Mouse (Mus musculus) neural tube, embryonic 11.5 days (tissue): ENCODE measurements around the gene Eif2b4. TPM values are rescaled to one million over a fixed set of nuclear protein-coding genes. Genes with fewer than 3 reads are reported as not detected.
A peak's percentile ranks its signal among the peaks of the same experiment; 100 is the strongest.

ENCODE experiments used
- ATAC-seq: fragments of 200-750 bp; cut with Nextera tagmentation; 2 replicates; pipeline ENCODE4 v1.8.0; 2017; ENCODE audit warnings: moderate number of reproducible peaks, mild to moderate bottlenecking, moderate TSS enrichment, moderate library complexity; ENCODE audit not compliant: insufficient read depth, low FRiP score, low TSS enrichment
- DNase-seq: peaks from one replicate; pipeline ENCODE4 v3.0.0-alpha.2; 2015; ENCODE audit warnings: low spot score
- H3K27ac ChIP-seq: fragments of 300-500 bp; sonication (generic); 2 replicates; pipeline ENCODE4 v1.5.1; 2014; ENCODE audit warnings: low read depth, mild to moderate bottlenecking, low read length
- H3K27me3 ChIP-seq: fragments of 300-500 bp; sonication (generic); 2 replicates; pipeline ENCODE4 v1.6.1; 2014; ENCODE audit warnings: mild to moderate bottlenecking, low read length, mixed read lengths; ENCODE audit not compliant: control insufficient read depth, insufficient read depth
- H3K36me3 ChIP-seq: fragments of 300-500 bp; sonication (generic); 2 replicates; pipeline ENCODE4 v1.6.1; 2014; ENCODE audit warnings: mild to moderate bottlenecking, low read length, moderate library complexity, mixed read lengths; ENCODE audit not compliant: control insufficient read depth, insufficient read depth
- H3K4me1 ChIP-seq: fragments of 300-500 bp; sonication (generic); 2 replicates; pipeline ENCODE4 v1.6.1; 2014; ENCODE audit warnings: low read length, mixed read lengths; ENCODE audit not compliant: control insufficient read depth, insufficient read depth
- H3K4me2 ChIP-seq: fragments of 300-500 bp; sonication (generic); 2 replicates; pipeline ENCODE4 v1.6.1; 2014; ENCODE audit warnings: low read depth, mild to moderate bottlenecking, moderate library complexity
- H3K4me3 ChIP-seq: fragments of 300-500 bp; sonication (generic); 2 replicates; pipeline ENCODE4 v1.5.1; 2014; ENCODE audit warnings: low read depth, low read length
- H3K9ac ChIP-seq: fragments of 300-500 bp; sonication (generic); 2 replicates; pipeline ENCODE4 v1.6.1; 2014; ENCODE audit warnings: mild to moderate bottlenecking, low read length
- H3K9me3 ChIP-seq: fragments of 300-500 bp; sonication (generic); 2 replicates; pipeline ENCODE4 v1.6.1; 2016; ENCODE audit warnings: low read length; ENCODE audit not compliant: control insufficient read depth
- WGBS: fragments of 180-500 bp; shearing (Covaris S2); extraction: QIAGEN DNeasy Blood & Tissue Kit; methylation state at CpG from one replicate; pipeline ENCODE4 v1.1.7; 2014; 5-methylcytosine and 5-hydroxymethylcytosine counted together
- polyA plus RNA-seq: library from polyadenylated mRNA; unstranded; fragments of >200 nt; fragmentation: Nextera tagmentation; extraction: Ambion mirVana; gene quantifications from 2 replicates; pipeline ENCODE4 v1.2.1, GENCODE M21; 2014

Gene Eif2b4
- polyA plus RNA-seq: 69.6 and 77.7 TPM in 2 replicates

DNA sequence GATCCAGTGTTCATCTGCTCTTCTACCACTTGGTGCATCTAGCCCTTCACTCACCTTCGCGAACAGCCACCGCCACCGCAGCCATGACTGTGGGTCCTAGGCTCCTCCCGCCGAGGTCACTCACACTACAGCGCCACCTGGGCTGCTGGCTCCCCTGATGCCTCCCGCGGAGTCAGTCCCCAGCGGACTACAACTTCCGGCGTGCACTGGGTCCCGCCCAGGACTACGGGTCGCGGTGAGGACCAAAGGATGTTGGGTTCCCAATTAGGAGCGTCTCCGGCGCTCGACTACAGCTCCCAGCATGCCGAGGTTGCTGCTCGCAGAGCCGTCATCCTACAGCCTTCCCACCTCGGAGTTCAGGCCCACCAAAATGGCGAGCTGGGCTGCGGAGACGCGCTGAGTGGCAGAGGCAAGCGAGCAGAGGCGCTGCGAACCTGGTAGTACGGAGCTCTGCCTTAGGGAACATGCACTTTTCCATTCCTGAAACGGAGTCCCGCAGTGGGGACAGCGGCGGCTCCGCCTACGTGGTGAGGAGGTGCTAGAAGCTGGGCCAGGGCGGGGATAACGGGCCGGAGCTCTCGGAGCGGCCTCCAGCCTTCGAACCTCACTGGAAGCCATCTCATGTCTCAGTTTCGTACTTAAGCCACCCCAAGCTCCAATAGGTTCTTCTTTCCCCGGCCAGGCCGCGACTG is at the start of gene Eif2b4, which contains the start of gene Snx17:
TSS of gene Eif2b4 (minus strand) at position 492 of the 692 bp plus-strand sequence.
TSS of gene Snx17 (plus strand) at position 289 of the 692 bp plus-strand sequence.
- ATAC-seq (peak; percentile 96), DNase-seq (peak; percentile 98)
- Histone ChIP-seq H3K27me3 (no peaks in the 10 kb centered on the region), H3K4me3 (peak within 1 kb of the TSS; percentile 84), H3K36me3 (peaks cover 25% of the 10 kb centered on the region), H3K9ac (peak within 1 kb of the TSS; percentile 89), H3K9me3 (no peaks in the 10 kb centered on the region), H3K4me1 (peaks cover 11% of the 10 kb centered on the region), H3K4me2 (peak within 1 kb of the TSS; percentile 93), H3K27ac (peak within 1 kb of the TSS; percentile 30; the same call in 1 of the 2 replicates)
- WGBS: 0% methylated on average over 48 of the region's 48 CpGs

DNA sequence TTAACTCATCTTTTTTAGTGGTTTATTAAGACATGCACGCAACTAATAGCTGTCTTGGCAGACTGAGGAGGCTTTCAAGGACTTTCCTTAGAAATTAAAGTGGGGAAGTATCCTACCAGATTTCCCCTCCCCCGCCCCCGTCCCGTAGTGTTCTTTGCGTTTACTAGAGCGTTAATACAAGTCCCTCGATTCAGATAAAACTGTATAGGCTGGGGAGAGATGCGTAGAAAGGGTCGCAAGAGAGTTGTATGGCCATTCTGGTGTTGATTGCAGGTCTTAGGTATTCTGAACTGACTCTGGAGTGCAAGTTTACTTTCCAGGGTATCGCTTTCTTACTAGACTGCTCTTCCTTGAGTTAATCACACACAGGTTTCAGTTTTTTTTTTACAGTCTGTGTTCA is 49.0 kb upstream of the Eif2b4 start:
- Histone ChIP-seq H3K36me3 (peaks cover 2% of the 10 kb centered on the region; the same call in 1 of the 2 replicates), H3K4me1 (peaks cover 7% of the 10 kb centered on the region), H3K27me3 (no peaks in the 10 kb centered on the region), H3K9ac (peak overlapping the region; percentile 73), H3K4me3 (peak overlapping the region; percentile 67), H3K9me3 (no peaks in the 10 kb centered on the region), H3K4me2 (peak overlapping the region; percentile 92), H3K27ac (no peak overlapping the region)
- DNase-seq (no peak), ATAC-seq (no peak)
- 38% methylated on average over 10 of the region's 10 CpGs for WGBS

DNA sequence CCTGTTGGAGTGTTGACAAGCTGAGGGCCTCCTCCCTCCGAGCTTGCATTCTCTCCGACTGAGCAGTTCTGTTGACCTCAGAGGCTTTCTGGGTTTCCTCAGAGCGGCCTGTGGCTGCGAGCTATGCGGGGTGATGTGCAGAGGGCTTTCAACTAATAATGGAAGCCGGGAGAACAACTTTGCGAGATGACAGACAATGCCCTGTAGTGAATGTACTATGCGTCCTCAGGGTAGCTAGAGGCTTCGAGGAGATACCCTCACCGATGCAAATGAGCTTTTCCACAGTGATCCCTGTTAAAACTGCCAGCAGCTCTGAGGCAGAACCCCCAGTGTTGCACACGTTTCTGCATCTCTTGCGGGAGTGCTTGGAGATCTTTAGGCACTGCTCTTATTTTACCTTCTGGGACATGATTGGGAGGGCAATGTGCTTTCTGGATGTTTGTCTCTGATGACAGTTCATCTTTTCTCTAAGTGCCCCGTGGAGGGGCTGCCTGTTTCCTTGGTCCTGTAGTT is 48.3 kb upstream of the Eif2b4 start:
- Histone ChIP-seq H3K36me3 (peaks cover 2% of the 10 kb centered on the region; the same call in 1 of the 2 replicates), H3K9me3 (no peaks in the 10 kb centered on the region), H3K4me1 (peaks cover 7% of the 10 kb centered on the region), H3K27me3 (no peaks in the 10 kb centered on the region), H3K9ac (peak overlapping the region; percentile 73), H3K27ac (peak overlapping the region; percentile 96), H3K4me2 (peak overlapping the region; percentile 92), H3K4me3 (peak overlapping the region; percentile 67)
- ATAC-seq (no peak), DNase-seq (no peak)
- 1% methylated on average over 13 of the region's 13 CpGs for WGBS

DNA sequence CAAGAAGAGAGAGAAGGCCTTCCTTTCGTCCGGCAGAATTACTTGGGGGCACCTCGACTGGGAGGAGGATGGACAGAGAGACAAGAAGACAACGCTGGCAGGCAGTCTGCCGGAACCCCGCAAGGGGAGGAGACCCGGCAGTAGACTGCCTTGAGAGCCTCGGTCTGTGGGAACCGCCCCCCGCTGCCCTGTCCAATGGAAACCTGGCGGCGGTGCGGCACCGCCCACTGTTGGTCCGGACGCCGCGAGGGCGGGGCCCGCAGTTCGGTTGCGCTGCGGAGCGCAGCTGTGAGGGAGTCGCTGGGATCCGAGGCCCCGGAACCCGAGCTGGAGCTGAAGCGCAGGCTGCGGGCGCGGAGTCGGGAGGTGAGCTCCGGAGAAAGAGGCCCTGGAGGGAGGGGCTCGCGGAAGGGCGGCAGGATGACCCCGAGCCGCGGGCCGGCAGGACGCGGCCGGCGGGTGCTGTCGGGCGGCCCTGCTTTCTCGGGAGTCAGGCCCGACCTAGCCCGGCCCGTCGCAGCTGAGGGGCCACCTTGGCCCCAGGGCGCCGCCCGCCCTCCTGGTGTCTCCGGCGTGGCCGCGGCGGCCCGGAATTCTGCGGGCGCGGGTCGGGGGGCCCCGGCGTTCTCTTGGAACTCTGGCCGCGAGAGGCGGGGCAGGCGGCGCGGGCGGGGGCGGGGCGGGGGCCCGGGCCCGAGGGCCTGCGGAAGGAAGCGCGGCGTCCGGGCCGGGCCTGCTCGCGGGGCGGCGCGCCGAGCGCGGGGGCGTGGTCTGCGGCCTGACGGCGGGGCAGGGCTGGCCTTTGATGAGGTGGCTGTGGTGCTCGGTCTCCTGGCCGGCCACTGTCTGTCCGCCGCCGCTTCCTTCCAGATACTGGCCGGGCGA is 47.6 kb upstream of the Eif2b4 start, which contains the start of the genes Nrbp1 and Gm9970:
TSS of gene Nrbp1 (plus strand) at position 228 of the 885 bp plus-strand sequence.
TSS of gene Gm9970 (minus strand) at position 596 of the 885 bp plus-strand sequence.
- no peaks in the 10 kb centered on the region for H3K27me3 ChIP-seq
- peak within 1 kb of the TSS; percentile 92 for H3K4me2 ChIP-seq
- H3K36me3 ChIP-seq: no peaks in the 10 kb centered on the region; the same call in 1 of the 2 replicates
- H3K4me1 ChIP-seq: peaks cover 7% of the 10 kb centered on the region
- H3K4me3 ChIP-seq: peak within 1 kb of the TSS; percentile 67
- peak within 1 kb of the TSS; percentile 73 for H3K9ac ChIP-seq
- WGBS: under 1% methylated on average over 54 of the region's 103 CpGs
- DNase-seq: peak; percentile 98
- peak within 1 kb of the TSS; percentile 96 for H3K27ac ChIP-seq
- H3K9me3 ChIP-seq: no peaks in the 10 kb centered on the region
- peak; percentile 99 for ATAC-seq

DNA sequence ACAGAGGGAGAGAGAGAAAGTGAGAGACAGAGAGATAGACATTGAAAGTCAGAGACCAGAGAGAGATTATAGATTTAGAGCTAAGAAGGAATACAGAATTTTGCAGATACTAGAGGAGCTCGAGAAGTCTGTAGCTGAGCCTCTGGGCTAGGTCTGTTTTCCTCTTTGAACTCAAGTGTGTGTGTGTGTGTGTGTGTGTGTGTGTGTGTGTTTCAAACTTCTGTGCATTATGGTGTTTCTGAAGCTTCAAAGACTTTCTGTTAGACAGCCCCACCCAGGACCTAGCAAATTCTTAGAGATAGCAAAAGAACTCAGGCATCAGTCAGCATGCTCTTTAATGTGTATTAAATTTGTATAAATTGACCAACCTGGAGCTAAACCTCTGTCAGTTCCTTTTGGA is 33.4 kb upstream of the Eif2b4 start:
- ATAC-seq: no peak
- Histone ChIP-seq H3K9me3 (no peaks in the 10 kb centered on the region), H3K4me1 (no peaks in the 10 kb centered on the region), H3K27ac (no peak overlapping the region), H3K36me3 (no peaks in the 10 kb centered on the region), H3K4me2 (no peak overlapping the region), H3K9ac (no peak overlapping the region), H3K27me3 (no peaks in the 10 kb centered on the region), H3K4me3 (no peak overlapping the region)
- WGBS: 85% methylated on average over 1 of the region's 1 CpGs
- DNase-seq: no peak

DNA sequence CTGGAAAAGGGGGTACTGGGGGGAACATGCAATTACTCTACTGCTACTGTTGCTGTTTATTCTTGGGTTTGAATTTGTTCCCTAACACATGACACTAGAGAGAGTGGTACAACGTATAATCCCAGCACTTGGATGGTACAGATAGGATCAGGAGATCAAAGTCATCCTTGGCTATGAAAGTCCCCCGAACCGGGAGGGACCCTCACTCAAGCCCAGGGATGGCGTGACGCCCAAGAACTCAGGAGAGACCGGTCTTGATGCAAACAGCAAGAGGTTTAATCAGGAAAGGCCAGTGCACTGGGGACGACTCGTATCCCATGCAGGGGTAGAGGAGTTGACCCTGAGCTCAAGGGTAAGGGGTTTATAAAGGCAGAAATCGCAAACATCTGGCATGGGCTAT is 29.5 kb upstream of the Eif2b4 start:
- Histone ChIP-seq H3K9me3 (no peaks in the 10 kb centered on the region), H3K9ac (no peak overlapping the region), H3K36me3 (no peaks in the 10 kb centered on the region), H3K27ac (no peak overlapping the region), H3K4me1 (no peaks in the 10 kb centered on the region), H3K4me3 (no peak overlapping the region), H3K4me2 (no peak overlapping the region), H3K27me3 (no peaks in the 10 kb centered on the region)
- 93% methylated on average over 9 of the region's 9 CpGs for WGBS
- ATAC-seq (no peak), DNase-seq (no peak)

DNA sequence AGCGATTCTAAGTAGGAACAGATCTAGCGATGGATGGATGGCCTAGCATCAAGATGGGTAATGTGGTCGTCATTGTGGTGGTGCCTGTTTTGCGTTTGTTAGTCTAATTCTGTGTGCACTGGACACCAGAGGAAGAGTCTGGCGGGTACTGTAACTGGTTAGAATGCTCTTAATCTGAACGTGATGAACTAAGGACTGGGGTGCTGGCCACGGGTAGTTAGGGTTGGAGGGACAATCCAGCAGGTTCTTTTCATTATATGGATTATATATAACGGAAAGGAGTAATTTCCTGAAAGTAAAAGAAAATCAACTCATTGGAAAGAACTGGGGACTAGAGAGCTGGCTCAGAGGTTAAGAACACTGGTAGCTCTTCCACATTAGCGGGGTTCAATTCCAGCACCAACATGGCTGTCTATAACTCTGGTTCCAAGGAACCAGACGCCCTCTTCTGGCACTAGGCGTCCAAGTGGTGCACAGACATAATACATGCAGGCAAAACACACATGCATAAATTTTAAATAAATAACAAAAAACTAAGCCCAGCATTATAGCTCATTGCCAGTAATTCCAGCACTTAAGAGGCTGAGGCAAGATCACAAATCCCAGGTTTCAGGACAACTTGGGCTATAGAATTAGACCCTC is 28.2 kb upstream of the Eif2b4 start:
- peak overlapping the region; percentile 84 for H3K4me2 ChIP-seq
- no peaks in the 10 kb centered on the region for H3K27me3 ChIP-seq
- 18% methylated on average over 11 of the region's 11 CpGs for WGBS
- ATAC-seq (peak; percentile 28; the same call in 1 of the 2 replicates), DNase-seq (peak; percentile 58)
- peak overlapping the region; percentile 93 for H3K9ac ChIP-seq
- peak overlapping the region; percentile 84 for H3K27ac ChIP-seq
- no peaks in the 10 kb centered on the region for H3K9me3 ChIP-seq
- H3K4me1 ChIP-seq: peaks cover 2% of the 10 kb centered on the region; the same call in 1 of the 2 replicates
- H3K4me3 ChIP-seq: peak overlapping the region; percentile 84
- H3K36me3 ChIP-seq: no peaks in the 10 kb centered on the region
